Mouse (Mus musculus): Measurements from ENCODE around the gene Thoc5.
A peak's percentile ranks its signal among the peaks of the same experiment; 100 is the strongest.

The Thoc5 gene

DNA sequence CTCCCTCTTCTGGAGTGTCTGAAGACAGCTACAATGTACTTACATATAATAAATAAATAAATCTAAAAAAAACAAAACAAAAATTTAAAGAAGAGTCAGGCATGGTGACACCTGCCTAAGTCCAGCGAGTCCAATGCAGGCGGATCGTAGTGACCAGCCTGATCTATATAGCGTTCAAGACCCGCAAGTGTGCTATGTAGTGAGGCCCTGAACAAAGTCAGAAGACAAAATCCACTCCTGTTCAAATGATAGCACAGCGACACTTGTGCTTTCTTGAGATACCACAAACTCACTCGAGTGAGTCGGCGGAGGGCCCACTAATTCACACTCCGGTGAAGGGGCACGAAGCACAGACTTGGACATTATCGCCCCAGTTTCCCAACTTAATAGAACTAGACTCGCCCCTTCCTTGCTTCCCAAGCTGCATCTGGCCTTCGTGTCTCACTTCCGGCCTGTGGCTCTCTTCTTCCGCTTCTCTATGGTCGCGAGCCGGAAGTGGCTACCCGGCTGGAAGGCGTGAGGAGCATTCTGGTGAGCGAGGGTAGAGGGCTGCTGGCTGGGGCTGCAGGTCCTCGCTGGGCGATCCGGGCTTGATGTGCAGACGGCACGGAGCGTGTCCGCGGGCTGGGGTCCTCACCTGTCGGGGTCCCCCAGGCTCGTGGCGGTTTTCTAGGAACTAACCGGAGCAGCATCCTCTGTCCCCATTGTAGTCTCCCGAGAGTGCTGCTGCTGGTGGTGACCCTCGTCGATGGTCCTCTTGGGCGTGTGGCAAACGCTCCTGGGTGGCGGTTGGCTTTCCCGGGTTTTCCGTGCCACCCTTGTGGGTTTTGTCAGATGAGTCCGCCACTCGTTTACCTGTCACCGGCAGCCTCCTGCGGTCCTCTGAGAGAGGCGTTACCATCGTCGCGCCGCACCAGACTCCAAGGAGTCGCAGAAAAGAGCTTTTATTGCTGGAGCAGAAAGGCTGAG is at the start of gene Thoc5:
Gene Thoc5 (plus strand): TSS at position 473 of the 969 bp plus-strand sequence.
- peak; percentile 73 for DNase-seq (ENCODE audit: extremely low spot score, low read depth, low spot score)

- no peak for DNase-seq (ENCODE audit: extremely low spot score, low read depth, low spot score)
Measured at GRCm38 (mm10) chr11:4848483-4849248, 46.5 kb upstream of the Thoc5 start.

DNA sequence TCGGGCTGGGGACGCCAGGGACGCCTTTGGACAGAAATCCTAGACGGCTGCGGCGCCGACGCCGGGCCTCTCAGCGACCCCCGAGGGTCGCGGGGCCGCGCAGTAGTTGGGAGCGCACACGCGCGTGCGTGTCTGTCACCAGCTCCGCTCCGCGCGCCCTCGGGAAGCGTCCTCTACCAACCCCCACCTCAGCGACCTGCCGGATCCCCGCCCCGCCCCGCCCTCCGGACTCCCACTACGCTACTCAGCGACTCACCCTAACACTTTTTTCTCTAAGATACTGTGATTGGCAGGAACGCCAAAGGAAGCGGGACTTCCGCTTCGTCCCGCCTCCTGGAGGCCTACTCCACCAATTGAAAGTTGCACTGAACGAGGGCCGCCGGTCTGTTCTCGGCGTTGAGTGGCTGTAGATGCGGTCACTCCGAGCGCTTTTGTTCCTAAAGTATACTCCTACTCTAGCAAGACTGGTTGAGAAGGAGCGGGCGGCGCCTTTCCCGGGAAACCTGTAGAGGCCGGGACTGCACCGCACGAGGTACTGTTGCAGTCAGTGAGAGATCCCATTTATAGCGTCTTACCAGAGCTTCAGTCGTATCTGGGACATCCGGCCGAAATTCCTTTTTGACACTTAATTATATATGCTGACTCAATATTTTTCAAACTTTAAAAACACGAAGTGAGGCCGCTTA is 45.7 kb upstream of the Thoc5 start, which contains the start of gene Nf2:
Gene Nf2 (minus strand): TSS at position 279 of the 686 bp plus-strand sequence.
- DNase-seq (ENCODE audit: extremely low spot score, low read depth, low spot score) = peak; percentile 98

DNA sequence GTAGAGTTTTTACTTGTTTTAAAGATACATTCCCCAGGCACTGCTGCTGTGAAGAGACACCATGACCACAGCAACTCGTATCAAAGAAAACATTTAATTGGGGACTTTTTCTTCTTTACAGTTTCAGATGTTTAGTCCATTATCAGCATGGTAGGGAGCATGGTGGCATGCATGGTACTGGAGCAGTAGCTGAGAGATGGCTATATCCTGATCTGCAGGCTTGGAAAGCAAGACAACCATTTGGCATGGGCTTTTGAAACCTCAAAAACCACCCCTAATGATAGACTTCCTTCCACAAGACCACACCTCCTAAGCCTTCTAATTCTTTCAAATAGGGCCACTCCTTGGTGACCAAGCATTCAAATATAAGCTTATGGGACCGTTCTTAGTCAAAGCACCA is 44.7 kb upstream of the Thoc5 start:
- DNase-seq (ENCODE audit: extremely low spot score, low read depth, low spot score) = no peak

GRCm38 (mm10) chr11:4853021-4853420 is 42.1 kb upstream of the Thoc5 start:
- no peak for DNase-seq (ENCODE audit: extremely low spot score, low read depth, low spot score)

GRCm38 (mm10) chr11:4854181-4854580 is 40.9 kb upstream of the Thoc5 start:
- DNase-seq (ENCODE audit: extremely low spot score, low read depth, low spot score) = no peak

GRCm38 (mm10) chr11:4858416-4858815 is 36.7 kb upstream of the Thoc5 start:
- DNase-seq (ENCODE audit: extremely low spot score, low read depth, low spot score) = no peak

GRCm38 (mm10) chr11:4860986-4861385 is 34.1 kb upstream of the Thoc5 start:
- no peak for DNase-seq (ENCODE audit: extremely low spot score, low read depth, low spot score)

DNA sequence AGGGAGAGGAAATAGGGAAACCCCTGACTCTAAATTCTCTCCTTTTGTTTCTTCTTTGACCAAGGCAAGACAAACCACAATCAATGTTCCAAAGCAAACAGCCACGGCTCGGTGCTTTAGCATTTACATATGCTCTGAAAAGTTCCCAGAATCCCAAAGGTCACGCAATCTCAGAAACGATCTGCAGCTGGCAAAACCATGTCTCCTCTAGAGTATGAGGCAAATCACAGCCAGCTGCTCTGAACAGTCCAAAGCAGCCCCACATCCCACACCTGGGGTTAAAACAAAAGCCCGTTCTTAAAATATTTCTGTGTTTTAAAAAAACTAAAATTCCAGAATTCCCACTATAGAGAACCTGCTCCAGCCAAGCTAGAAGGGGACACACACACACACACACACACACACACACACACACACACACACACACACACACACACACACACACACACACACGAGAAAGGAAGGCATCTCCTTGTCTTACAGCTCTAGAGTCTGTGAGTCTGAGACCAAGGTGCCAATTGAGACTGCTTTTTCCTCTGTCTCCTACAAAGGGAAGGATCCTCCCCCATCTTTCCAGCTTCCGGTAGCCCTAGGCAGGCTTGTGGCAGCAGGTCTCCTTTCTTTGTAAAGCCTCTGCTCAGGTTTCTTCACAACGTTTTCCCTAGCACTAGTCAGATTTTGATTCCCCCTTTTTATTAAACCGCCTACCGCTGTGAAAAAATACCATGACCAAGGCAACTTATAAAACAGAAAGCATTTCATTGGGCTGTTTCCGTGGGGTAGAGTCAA is 33.1 kb upstream of the Thoc5 start:
- DNase-seq (ENCODE audit: extremely low spot score, low read depth, low spot score) = no peak

DNA sequence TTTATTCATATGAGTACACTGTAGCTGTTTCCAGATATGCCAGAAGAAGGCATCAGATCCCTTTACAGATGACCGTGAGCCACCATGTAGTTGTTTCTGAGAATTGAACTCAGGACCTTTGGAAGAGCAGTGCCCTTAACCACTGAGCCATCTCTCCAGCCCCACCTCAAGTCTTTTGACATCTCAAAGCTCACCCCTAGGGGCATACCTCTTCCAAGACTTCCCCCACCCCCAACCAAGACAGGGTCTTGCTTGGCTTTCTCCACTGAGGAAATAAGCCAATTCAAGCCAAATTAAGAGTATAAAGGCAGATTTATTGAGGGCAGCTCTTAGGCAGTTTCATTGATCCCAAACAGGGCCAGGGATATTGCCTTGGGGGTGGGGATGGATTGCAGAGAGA is 32.4 kb upstream of the Thoc5 start:
- no peak for DNase-seq (ENCODE audit: extremely low spot score, low read depth, low spot score)

- DNase-seq (ENCODE audit: extremely low spot score, low read depth, low spot score) = no peak
Measured at GRCm38 (mm10) chr11:4865645-4866251, 29.4 kb upstream of the Thoc5 start.

DNA sequence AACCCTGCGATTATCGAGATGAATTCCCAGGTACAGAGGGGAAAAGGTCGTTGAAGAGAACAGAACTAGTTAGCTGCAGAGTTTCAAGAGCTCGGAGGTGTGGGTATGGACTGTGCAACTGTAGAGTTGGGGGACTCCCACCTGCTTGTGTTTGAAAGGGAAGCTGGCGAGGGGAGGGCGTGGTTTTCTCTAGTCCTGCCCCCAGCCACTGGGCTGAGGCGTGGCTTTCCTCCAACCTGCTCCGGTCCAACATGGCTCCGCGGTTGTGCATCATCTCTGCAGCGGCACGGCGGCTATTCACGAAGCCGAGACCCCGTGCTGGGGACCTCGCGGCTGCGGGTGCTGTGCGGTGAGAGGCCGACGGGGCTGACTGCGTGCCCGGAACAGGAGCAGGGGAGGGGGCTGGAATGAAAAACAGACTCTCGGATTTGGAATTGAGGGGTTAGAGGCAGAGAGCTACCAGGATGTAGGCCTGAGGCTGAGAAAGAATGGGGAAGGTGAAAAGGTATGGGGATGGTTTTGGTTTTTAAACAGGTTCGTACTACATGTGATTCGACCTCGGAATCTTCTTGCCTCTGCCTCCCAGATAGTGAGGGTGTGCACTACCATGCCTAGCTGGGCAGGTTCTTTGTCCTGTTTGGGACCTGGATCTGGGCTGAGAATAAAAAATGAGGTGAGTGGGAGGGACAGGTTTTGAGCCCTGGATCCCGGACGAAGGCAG is 21.2 kb upstream of the Thoc5 start, which contains the start of gene Nipsnap1:
Gene Nipsnap1 (plus strand): TSS at position 197 of the 721 bp plus-strand sequence.
- DNase-seq (ENCODE audit: extremely low spot score, low read depth, low spot score) = no peak

DNA sequence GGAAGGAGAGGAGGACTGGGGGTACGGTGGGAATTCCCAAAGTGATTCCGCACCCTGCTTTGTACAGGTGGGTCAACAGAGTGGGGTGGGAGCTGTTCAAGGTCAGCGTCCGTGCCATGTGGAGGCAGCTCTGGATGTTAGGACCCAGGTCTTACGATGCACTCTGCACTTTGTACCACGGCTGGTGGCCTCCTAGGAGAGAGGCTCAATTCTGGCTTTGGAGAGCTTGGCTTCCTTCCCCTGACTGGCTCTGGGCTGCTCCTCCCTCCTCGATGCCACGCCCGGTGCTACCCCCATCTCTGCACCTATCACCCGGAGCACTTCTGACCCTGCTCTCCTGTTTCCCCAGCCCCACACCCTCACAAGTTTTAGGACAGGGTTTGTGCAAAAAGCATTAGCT is 20.6 kb upstream of the Thoc5 start:
- no peak for DNase-seq (ENCODE audit: extremely low spot score, low read depth, low spot score)

GRCm38 (mm10) chr11:4881087-4881486 is 14.0 kb upstream of the Thoc5 start:
- DNase-seq (ENCODE audit: extremely low spot score, low read depth, low spot score) = no peak

GRCm38 (mm10) chr11:4882892-4883627 is 12.1 kb upstream of the Thoc5 start:
- no peak for DNase-seq (ENCODE audit: extremely low spot score, low read depth, low spot score)

DNA sequence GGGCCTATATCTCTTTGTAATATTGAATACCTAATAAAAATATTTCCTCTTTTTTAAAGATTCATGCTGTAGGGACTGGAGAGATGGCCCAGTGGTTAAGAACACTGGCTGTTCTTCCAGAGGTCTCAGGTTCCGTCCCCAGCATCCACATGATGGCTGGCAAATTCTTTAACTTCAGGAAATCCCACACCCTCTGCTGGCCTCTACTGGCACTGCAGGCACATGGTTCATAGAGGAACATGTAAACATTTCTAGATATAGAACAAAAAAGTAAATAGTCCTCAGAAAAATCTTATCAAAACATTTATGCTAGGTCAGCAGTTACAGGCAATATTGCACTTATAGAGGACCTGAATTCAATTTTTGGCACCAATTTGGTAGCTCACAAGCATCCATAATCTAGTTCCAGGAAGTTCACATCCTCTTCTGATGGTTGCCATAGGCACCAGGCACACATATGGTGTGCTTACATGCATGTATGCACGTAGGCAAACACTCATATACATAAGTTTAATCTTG is 9.7 kb upstream of the Thoc5 start:
- DNase-seq (ENCODE audit: extremely low spot score, low read depth, low spot score) = no peak

DNA sequence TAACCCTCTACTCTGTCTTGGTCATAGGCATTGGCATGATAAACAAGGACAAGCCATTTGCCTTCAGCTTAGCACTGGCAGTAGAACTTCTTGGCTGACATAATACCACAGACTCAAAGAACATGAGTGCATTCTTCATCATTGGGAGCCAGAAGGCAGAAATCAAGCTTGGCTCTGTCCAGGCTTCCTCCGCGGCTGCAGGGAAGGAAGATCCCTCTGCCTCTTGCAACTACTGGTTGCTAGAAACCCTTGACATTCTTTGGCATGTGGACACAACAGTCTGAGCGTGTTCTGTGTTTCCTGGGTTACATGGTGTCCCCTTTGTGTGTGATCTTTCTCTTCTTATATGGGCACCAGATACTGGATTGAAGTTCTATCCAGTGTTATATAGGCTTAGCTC is 8.1 kb upstream of the Thoc5 start:
- no peak for DNase-seq (ENCODE audit: extremely low spot score, low read depth, low spot score)

- DNase-seq (ENCODE audit: extremely low spot score, low read depth, low spot score) = no peak
Measured at GRCm38 (mm10) chr11:4900437-4900836, 5.3 kb downstream of the Thoc5 start.
